Mouse (Mus musculus) megakaryocyte, embryonic 14.5 days (primary cell): ENCODE results near the gene 5430419D17Rik.

Source experiments
- FLI1 ChIP-seq: IDR thresholded peaks from 2 replicates; pipeline ENCODE4 v1.6.1; 2012; ENCODE audit warnings: low read length, inconsistent platforms, mixed read lengths
- GATA1 ChIP-seq: IDR thresholded peaks from 3 replicates; pipeline ENCODE4 v1.6.1; 2012; ENCODE audit warnings: mixed read lengths, low read length, inconsistent platforms, borderline replicate concordance

DNA sequence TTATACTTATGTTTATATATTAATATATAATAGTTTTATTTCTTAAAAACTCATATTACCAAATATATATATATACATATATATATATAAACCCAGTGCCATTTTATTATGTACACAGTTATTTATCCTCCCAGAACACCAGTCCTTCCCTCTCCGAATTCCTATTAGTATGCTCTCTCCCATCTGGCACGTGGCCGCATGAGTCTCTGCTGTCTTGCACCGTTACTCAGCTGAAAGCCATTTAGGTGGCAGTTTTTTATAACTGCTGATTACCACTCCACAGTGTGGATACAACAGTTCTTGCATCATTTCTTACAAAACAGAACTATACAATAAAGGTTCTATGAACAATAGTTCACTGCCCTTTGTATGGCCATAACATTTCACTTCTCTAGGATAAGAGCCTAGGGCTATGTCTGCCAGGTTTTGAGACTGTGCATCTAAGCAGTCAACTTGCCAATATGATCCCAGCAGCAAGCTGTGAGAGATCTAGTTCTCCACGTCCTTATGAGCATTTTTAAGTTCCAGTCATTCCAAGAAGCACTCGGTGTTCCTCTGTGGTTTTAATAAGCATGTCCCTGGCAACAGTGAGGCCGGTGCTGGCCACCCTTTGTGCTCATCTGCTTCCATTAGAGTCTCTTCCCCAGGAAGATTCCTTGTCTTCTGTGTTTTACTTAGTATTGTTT lies 171.8 kb downstream of the 5430419D17Rik start:
- TF ChIP-seq GATA1 (no peak), FLI1 (no peak)
